Mouse (Mus musculus) retina, postnatal 7 days (tissue): ENCODE results near the gene Srd5a1.
"Not testable (repeated sequence)": the region's sequence is repeated elsewhere in the genome, so short reads cannot be mapped to it uniquely, and the experiment has no call there.

Experiments
- DNase-seq: peaks from one replicate; pipeline ENCODE4 v3.0.0-alpha.2; 2012; ENCODE audit warnings: low read depth, low spot score

Srd5a1 gene

GRCm38 (mm10) chr13:69611398-69612174 is at the start of gene Srd5a1:
Srd5a1 (minus strand) TSS chr13:69611442.
- DNase-seq, result peak; percentile 99

- no peak for DNase-seq
These were observed 43.3 kb upstream of the Srd5a1 start for GRCm38 (mm10) chr13:69654508-69654907.

- DNase-seq, result no peak
These were observed 35.2 kb upstream of the Srd5a1 start for GRCm38 (mm10) chr13:69646481-69646880.

GRCm38 (mm10) chr13:69645694-69646423 is 34.6 kb upstream of the Srd5a1 start:
- DNase-seq, result peak; percentile 23

GRCm38 (mm10) chr13:69644427-69645166 is 33.4 kb upstream of the Srd5a1 start:
- DNase-seq, result no peak

- no peak for DNase-seq
These were observed 32.7 kb upstream of the Srd5a1 start for GRCm38 (mm10) chr13:69643937-69644336.

- no peak for DNase-seq
These were observed 31.5 kb upstream of the Srd5a1 start for GRCm38 (mm10) chr13:69642656-69643216.

- no peak for DNase-seq
These were observed 29.8 kb upstream of the Srd5a1 start for GRCm38 (mm10) chr13:69641017-69641416.

GRCm38 (mm10) chr13:69640541-69640940 is 29.3 kb upstream of the Srd5a1 start:
- no peak for DNase-seq

- DNase-seq, result no peak
These were observed 28.9 kb upstream of the Srd5a1 start for GRCm38 (mm10) chr13:69640126-69640525.

- no peak for DNase-seq
These were observed 28.0 kb upstream of the Srd5a1 start for GRCm38 (mm10) chr13:69639251-69639650.

- no peak for DNase-seq
These were observed 26.9 kb upstream of the Srd5a1 start for GRCm38 (mm10) chr13:69638108-69638626.

- DNase-seq, result no peak
These were observed 26.4 kb upstream of the Srd5a1 start for GRCm38 (mm10) chr13:69637657-69638056.

- DNase-seq, result no peak
These were observed 25.6 kb upstream of the Srd5a1 start for GRCm38 (mm10) chr13:69636816-69637215.

- DNase-seq, result no peak
These were observed 25.1 kb upstream of the Srd5a1 start for GRCm38 (mm10) chr13:69636375-69636774.

GRCm38 (mm10) chr13:69635836-69636235 is 24.6 kb upstream of the Srd5a1 start:
- DNase-seq, result not testable (repeated sequence)

- DNase-seq, result no peak
These were observed 22.7 kb upstream of the Srd5a1 start for GRCm38 (mm10) chr13:69633988-69634387.

- DNase-seq, result no peak
These were observed 22.3 kb upstream of the Srd5a1 start for GRCm38 (mm10) chr13:69633551-69633950.

- DNase-seq, result no peak
These were observed 20.4 kb upstream of the Srd5a1 start for GRCm38 (mm10) chr13:69631659-69632058.

- no peak for DNase-seq
These were observed 19.9 kb upstream of the Srd5a1 start for GRCm38 (mm10) chr13:69631111-69631510.

- DNase-seq, result no peak
These were observed 19.3 kb upstream of the Srd5a1 start for GRCm38 (mm10) chr13:69630576-69630975.

GRCm38 (mm10) chr13:69627941-69628340 is 16.7 kb upstream of the Srd5a1 start:
- no peak for DNase-seq
